Mouse (Mus musculus): ENCODE results near the gene Auh. TPM values are rescaled to one million over a fixed set of nuclear protein-coding genes. Genes with fewer than 3 reads are reported as not detected.

Gene Auh
- polyA plus RNA-seq (2012; rRNA removed; ENCODE audit: low replicate concordance) = 24.3 and 41.9 TPM in 2 replicates

GRCm38 (mm10) chr13:52929209-52930171 lies at the start of gene Auh:
Gene Auh (minus strand): TSS chr13:52929681.

Other genes with a start within 250 kb of the Auh start
- 4.0 and 5.2 TPM in 2 replicates for gene Nfil3, start 51.4 kb upstream of the Auh start, polyA plus RNA-seq (2012; rRNA removed; ENCODE audit: low replicate concordance)